Mouse (Mus musculus) stomach, postnatal 0 days (tissue): Measurements from ENCODE around the gene Ap1g1.

Source experiments
- CTCF ChIP-seq: IDR thresholded peaks from 2 replicates; pipeline ENCODE4 v1.5.1; 2016; ENCODE audit warnings: antibody characterized with exemption, low read depth, mild to moderate bottlenecking, moderate library complexity
- EP300 ChIP-seq: optimal IDR thresholded peaks from 2 replicates; pipeline ENCODE3; 2016; ENCODE audit warnings: antibody characterized with exemption

GRCm38 (mm10) chr8:109853423-109853822 is 75.1 kb downstream of the Ap1g1 start:
- peak; percentile 90 for TF ChIP-seq CTCF
- TF ChIP-seq EP300 = no peak
